Mouse (Mus musculus): ENCODE results near the gene Mup6.
"Not testable (repeated sequence)": the region's sequence is repeated elsewhere in the genome, so short reads cannot be mapped to it uniquely, and the experiment has no call there.

Mup6 gene

DNA sequence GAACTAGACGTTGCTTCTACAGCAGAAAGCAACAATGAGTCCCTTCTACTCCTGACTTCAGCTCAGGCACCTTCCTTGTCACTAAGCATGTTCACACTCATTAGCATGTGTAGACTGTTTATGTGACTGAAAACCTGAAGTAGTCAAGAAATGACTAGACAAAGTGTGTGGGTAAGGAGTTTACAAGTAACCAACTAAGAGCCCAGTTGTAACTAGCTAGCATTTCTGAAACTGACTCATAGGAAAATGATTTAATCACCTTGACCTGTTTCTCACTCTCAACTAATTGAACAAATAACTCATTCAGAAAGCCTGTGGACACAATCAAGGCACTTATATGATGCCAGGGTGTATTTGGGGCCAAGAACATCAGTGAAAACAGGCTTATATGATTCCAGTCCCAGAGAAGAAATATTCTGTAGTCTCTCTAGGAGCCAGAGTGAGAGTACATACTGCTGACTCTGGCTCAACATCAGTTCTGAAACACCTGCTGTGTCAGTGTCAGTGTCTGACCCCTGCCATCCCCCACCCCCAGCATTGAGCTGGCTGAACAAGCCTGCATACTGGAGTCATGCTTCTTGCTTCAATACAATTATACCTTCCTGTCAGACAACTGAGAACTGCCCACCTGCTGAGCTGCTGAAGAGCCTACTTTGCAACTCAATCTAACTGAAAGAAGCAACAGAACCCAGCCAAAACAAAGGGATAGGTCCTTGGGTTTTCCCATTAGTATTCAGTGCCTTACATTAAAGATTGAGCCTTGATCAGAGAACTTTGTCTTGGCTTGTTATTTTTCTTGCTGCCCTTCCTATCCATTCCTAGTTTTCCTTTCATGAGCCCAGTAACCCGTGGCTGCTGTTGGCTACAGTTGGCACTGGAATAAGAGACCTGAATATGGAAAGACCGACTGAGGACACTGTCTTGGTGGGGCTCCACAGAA lies at the start of gene Mup6:
Gene Mup6 (plus strand): TSS at position 890 of the 940 bp plus-strand sequence.
- DNase-seq (ENCODE audit: low spot score): no peak

- no peak for DNase-seq (ENCODE audit: low spot score)
Observed at GRCm38 (mm10) chr4:59914608-59915403, 49.3 kb upstream of the Mup6 start, which contains the start of gene Slc46a2. Slc46a2 (minus strand) TSS chr4:59915056.

- no peak for DNase-seq (ENCODE audit: low spot score)
Observed at GRCm38 (mm10) chr4:59917966-59918365, 46.1 kb upstream of the Mup6 start.

GRCm38 (mm10) chr4:59925082-59925481 lies 39.0 kb upstream of the Mup6 start:
- DNase-seq (ENCODE audit: low spot score): no peak

DNA sequence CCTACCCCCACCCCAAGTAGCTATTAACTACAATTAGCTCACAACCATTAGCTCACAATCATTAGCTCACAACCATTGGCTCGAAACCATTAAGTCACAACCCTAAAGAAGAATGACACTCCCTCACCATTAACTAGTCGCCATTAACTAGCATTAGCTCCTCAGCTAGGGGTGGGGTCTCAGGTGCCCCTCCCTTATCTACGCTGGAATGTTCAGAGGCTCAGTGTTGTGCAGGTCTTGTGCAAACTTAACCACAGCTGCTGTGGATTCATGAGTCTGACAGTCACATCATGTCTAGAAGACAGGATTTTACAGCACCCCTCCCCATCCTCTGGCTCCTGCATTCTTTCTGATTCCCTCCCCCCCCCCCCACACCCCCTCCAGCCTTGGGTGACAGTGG lies 36.4 kb upstream of the Mup6 start:
- no peak for DNase-seq (ENCODE audit: low spot score)

GRCm38 (mm10) chr4:59928347-59928746 lies 35.7 kb upstream of the Mup6 start:
- peak; percentile 77 for DNase-seq (ENCODE audit: low spot score)

GRCm38 (mm10) chr4:59932505-59933281 lies 31.4 kb upstream of the Mup6 start:
- DNase-seq (ENCODE audit: low spot score): peak; percentile 56

- DNase-seq (ENCODE audit: low spot score): no peak
Observed at GRCm38 (mm10) chr4:59937543-59937942, 26.6 kb upstream of the Mup6 start.

- DNase-seq (ENCODE audit: low spot score): no peak
Observed at GRCm38 (mm10) chr4:59960610-59961009, 3.5 kb upstream of the Mup6 start, which contains the start of gene Mup4. Mup4 (minus strand) TSS chr4:59960710.

DNA sequence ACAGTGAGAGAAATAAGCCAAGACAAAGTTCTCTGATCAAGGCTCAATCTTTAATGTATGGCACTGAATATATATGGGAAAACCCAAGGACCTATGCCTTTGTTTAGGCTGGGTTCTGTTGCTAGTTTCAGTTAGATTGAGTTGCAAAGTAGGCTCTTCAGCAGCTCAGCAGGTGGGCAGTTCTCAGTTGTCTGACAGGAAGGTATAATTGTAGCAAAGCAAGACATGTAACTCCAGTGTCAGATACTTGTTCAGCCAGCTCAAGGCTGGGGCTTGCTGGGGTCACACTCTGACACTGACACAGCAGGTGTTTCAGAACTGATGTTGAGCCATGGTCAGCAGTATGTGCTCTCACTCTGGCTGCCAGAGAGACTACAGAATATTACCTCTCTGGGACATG lies 33.8 kb downstream of the Mup6 start:
- not testable (repeated sequence) for DNase-seq (ENCODE audit: low spot score)

DNA sequence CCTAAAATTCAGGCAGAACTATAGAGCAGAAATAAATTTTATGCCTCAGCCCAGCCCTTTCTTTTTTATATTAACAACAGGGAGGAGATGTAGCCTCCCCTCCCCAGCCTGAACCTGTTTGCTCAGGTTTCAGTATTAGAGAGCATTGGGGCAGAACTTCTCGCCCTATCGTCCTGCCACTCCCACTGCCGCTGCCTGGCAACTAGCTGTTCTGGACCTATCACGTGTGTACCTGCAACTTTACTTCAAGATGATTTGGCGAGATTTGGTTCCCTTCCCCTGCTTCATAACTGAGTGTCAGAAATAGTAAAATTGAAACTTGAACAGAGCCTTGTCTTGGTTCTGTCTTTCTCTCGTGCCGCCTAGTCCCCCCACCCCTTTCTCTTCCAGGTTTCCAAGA lies 56.0 kb downstream of the Mup6 start:
- DNase-seq (ENCODE audit: low spot score): not testable (repeated sequence)

- not testable (repeated sequence) for DNase-seq (ENCODE audit: low spot score)
Observed at GRCm38 (mm10) chr4:60029334-60030111, 65.4 kb downstream of the Mup6 start.
